Mouse (Mus musculus): ENCODE measurements at regions not wholly inside any gene's neighbourhood (a gene's known extent, or its start where the extent isn't known, plus 50 kb on each side); places are given as distances from the start of the nearest gene placed in this dataset.

- Histone ChIP-seq H3K4me1 (ENCODE audit: control insufficient read depth, insufficient read depth, low read length) (no peaks in the 10 kb centered on the region), H3K9ac (ENCODE audit: low read length) (no peak overlapping the region), H3K4me3 (ENCODE audit: low read depth, low read length) (no peak overlapping the region), H3K36me3 (ENCODE audit: control insufficient read depth, insufficient read depth, low read length) (no peaks in the 10 kb centered on the region), H3K9me3 (ENCODE audit: control insufficient read depth, low read length) (no peaks in the 10 kb centered on the region), H3K27me3 (ENCODE audit: control insufficient read depth, insufficient read depth, low read length) (no peaks in the 10 kb centered on the region), H3K4me2 (no peak overlapping the region), H3K27ac (ENCODE audit: low read depth, low read length) (no peak overlapping the region)
- ATAC-seq (ENCODE audit: low FRiP score) (no peak), DNase-seq (ENCODE audit: low spot score, missing footprints) (no peak)
- WGBS: 83% methylated on average over 1 of the region's 1 CpGs
Observed at GRCm38 (mm10) chr2:11118625-11119024, 53.3 kb upstream of the Prkcq start.

GRCm38 (mm10) chr2:11119301-11119700 lies 52.6 kb upstream of the Prkcq start:
- ATAC-seq (ENCODE audit: low FRiP score): no peak
- H3K9me3 ChIP-seq (ENCODE audit: control insufficient read depth, low read length): no peaks in the 10 kb centered on the region
- 86% methylated on average over 9 of the region's 9 CpGs for WGBS
- no peak overlapping the region for H3K4me3 ChIP-seq (ENCODE audit: low read depth, low read length)
- no peak overlapping the region for H3K27ac ChIP-seq (ENCODE audit: low read depth, low read length)
- no peaks in the 10 kb centered on the region for H3K4me1 ChIP-seq (ENCODE audit: control insufficient read depth, insufficient read depth, low read length)
- H3K4me2 ChIP-seq: no peak overlapping the region
- H3K9ac ChIP-seq (ENCODE audit: low read length): no peak overlapping the region
- no peaks in the 10 kb centered on the region for H3K27me3 ChIP-seq (ENCODE audit: control insufficient read depth, insufficient read depth, low read length)
- no peaks in the 10 kb centered on the region for H3K36me3 ChIP-seq (ENCODE audit: control insufficient read depth, insufficient read depth, low read length)
- no peak for DNase-seq (ENCODE audit: low spot score, missing footprints)

Data from midbrain, embryonic 11.5 days (tissue).